Mouse (Mus musculus) liver, adult 2 months (tissue): ENCODE measurements around the gene Neurl1b.

Source experiments
- CTCF ChIP-seq: fragments of 200-500 bp; IDR thresholded peaks from 2 replicates; pipeline ENCODE4 v1.5.1; 2011; ENCODE audit warnings: low read depth, low read length, control low read depth
- POLR2A ChIP-seq: fragments of 200-500 bp; IDR thresholded peaks from 2 replicates; pipeline ENCODE4 v1.6.1; 2011; ENCODE audit warnings: low read length, control low read depth; ENCODE audit not compliant: insufficient read depth; ENCODE audit errors: extremely low read depth

DNA sequence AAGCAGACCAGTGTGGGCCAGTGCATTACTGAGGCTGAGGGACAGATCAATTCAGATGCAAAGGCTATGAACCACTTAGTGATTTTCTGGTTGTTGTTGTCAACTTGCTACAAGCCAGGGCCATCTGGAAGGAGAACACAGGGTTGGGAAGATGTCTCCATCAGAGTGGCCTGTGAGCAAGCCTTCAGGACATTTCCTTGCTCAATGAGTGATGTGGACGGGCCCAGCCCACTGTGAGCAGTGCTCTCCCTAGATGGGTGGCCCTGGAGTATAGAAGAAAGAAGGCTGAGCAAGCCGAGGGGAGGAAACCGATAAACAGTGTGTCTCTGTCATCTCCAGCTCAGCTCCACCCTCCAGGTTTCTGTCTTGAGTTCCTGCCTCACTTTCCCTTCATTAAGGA, 34.8 kb downstream of the Neurl1b start:
- TF ChIP-seq CTCF (no peak), POLR2A (no peak)
